ENCODE assay signal across 18 mouse cellular contexts in genomic region chr10:67401409-67401808, GRCm38 (mm10).
"Had no signal": no experiment of that assay in that cellular context is flagged by ENCODE, and none has a peak within 500 bp of the region (broad histone marks: within the 10 kb centered on the region; RNA-seq: fewer than 3 reads in every experiment).

No protein-coding gene starts in this region.

- H3K27me3 ChIP-seq: limb, embryonic 15.5 days; lung, embryonic 15.5 days had no signal

- H3K27ac ChIP-seq: limb, embryonic 15.5 days; liver, embryonic 14.5 days; lung, embryonic 15.5 days had no signal

- H3K4me3 ChIP-seq: limb, embryonic 15.5 days; lung, embryonic 15.5 days had no signal

- DNase-seq: kidney, adult 18-20 months; kidney, adult 9 months; kidney, postnatal 14 days; kidney, postnatal 4 days; liver, postnatal 0 days; lung, postnatal 10 days; lung, postnatal 4 days; midbrain, embryonic 14.5 days; retina, postnatal 1 day; right cerebral cortex, postnatal 25 days; spleen, adult 18-20 months; thymus, adult 2 months; thymus, postnatal 14 days had no signal

- H3K9me3 ChIP-seq: limb, embryonic 15.5 days; lung, embryonic 15.5 days had no signal

- H3K4me2 ChIP-seq: limb, embryonic 15.5 days; liver, embryonic 11.5 days; lung, embryonic 15.5 days; midbrain, embryonic 11.5 days had no signal

- H3K4me1 ChIP-seq: lung, embryonic 15.5 days had no signal

- H3K9ac ChIP-seq: limb, embryonic 15.5 days; liver, embryonic 14.5 days; liver, postnatal 0 days; lung, embryonic 15.5 days had no signal

- H3K36me3 ChIP-seq: limb, embryonic 15.5 days; lung, embryonic 15.5 days had no signal

- ATAC-seq: liver, postnatal 0 days had no signal
